Mouse (Mus musculus) right cerebral cortex, postnatal 36 days (tissue): Measurements from ENCODE around the gene Vmn1r203.
"Not testable (repeated sequence)": the region's sequence is repeated elsewhere in the genome, so short reads cannot be mapped to it uniquely, and the experiment has no call there.

Experiments
- DNase-seq, 2 experiments: peaks; one replicate each; pipeline ENCODE4 v3.0.0; 2022; ENCODE audit warnings: low spot score in 2 of 2, mixed read lengths in 1 of 2

Gene Vmn1r203

DNA sequence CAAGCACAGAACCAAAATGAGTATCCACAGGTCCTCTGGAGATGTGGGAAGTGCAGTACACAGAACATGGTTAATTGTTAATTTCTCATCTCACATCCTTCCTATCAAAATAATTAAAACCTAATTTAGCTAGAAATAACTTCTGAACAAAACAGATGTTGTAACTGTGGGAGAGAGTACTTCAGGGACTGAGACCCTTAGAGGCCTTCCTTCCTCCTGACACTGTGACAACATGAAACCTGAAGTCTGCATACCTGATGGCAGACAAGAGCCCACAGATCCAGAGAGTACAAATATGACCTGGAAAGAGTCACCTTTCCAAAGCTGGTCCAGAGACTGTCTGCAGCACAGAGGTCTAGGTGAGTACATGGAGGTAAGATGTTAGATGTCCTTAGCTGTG lies at the start of gene Vmn1r203:
Gene Vmn1r203, plus strand, starts transcription at position 301 of the 400 bp plus-strand sequence.
- DNase-seq = no peak

DNA sequence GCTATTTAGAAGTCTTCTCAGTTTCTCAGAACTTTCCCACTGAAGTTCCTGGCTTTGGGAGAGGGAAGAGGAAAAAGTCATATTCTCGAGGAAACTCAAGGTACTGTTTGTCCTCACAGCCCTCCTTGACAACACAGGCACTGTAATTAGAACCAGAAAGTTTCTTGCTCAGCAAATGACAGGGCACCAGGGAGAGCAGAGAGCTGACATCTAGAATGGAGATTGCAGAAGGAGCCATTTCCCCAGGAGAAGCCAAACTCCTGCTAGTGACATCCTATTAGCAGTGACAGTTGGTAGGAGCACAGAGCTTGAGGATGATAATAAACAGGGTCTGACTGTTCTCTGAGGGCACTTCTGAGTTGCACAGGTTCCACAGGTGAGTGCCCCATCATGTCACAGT lies 46.3 kb upstream of the Vmn1r203 start, which contains the start of gene Vmn1r201:
Gene Vmn1r201, plus strand, starts transcription at position 301 of the 400 bp plus-strand sequence.
- no peak for DNase-seq

DNA sequence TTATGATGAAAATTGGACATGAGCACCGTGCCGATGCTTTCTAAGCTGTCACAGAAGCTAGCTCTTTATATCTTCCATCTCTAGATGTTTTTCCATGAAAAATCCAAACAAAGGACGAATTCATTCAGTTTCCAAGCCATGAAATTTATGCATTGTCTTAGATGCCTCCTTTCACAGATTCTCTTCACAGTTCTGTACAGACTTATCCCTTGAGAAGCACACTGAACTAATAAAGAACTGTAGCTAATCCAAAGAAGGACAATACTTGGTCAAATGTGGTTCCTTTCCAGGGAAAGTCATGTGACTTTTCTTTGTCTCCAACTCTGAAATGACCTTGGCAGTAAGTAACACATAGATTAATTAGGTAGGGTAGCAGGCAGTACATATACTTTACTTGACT lies 15.5 kb upstream of the Vmn1r203 start:
- DNase-seq = no peak

DNA sequence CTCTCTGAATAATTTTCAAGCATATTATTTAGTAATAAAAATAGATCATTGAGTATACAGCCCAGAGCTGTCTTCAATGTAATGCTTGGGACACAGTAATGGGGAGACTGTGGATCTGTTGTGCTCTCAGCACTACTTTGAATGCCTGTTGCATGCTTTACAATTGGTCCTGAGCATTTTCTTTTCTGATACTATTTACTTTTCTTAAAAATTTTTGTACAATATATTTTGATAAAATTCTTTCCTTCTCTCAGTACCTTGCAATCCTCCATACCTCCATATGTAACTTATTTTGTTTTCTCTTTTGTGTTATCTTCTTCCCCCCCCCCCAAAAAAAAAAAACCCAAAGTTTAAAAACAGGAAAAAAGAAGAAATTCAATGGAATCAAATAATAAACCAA lies 12.6 kb upstream of the Vmn1r203 start, which contains the start of gene Vmn1r202:
Gene Vmn1r202, minus strand, starts transcription at position 101 of the 400 bp plus-strand sequence.
- DNase-seq = no peak

DNA sequence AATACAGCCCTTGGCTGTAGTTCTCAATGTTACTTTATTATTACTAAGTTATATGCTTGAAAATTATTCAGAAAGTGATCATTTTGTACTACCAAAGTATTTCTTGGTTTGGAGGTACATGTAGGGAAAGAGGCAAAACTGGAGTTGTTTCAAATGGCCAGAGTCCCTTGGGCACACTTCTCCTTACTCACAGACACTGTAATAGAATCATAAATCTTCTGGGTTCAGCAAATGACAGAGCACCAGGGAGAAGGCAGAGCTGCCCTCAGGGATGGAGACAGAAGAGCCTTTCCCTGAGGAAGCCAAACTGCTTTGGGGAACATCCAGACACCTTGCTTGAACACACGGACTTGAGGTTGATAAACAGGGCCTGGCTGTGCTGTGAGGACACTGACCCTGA lies 35.0 kb downstream of the Vmn1r203 start, which contains the start of gene Vmn1r204:
Gene Vmn1r204, plus strand, starts transcription at position 301 of the 400 bp plus-strand sequence.
- DNase-seq = not testable (repeated sequence)

DNA sequence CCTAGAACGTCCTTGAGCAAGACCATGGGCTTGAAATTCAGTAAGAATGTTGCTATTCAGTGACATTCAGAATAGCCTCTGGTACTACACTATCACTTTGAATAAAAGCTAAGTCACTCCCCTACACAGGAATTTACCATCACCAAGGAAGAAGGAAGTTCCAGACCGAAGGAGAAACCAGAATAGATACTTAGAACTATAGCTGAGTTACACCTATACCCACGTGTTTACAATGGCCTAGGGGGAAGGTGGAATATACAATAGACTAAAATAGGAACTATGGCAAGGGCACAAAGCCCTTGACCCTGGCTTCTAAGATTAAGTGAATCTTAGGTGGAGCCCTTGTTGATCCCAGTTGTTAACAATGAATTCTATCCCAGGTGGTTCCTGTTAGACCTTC lies 57.0 kb downstream of the Vmn1r203 start:
- not testable (repeated sequence) for DNase-seq
